Mouse (Mus musculus) left cerebral cortex, postnatal 14 days (tissue): ENCODE results near the gene Pde7b. TPM values are rescaled to one million over a fixed set of nuclear protein-coding genes. Genes with fewer than 3 reads are reported as not detected.

Experiments
- total RNA-seq, 2 experiments: library from RNA; stranded (reverse); gene quantifications; 2 replicates each; pipeline ENCODE4 v1.2.3; 2021

The Pde7b gene
- total RNA-seq, 2 experiments from 2014 or later: 28.2 to 30.4 TPM

Other genes starting within 250 kb of the Pde7b start
- gene Ahi1, start 227.5 kb upstream of the Pde7b start, total RNA-seq: 100 to 1,000 TPM; 164 to 190 TPM